Mouse (Mus musculus): ENCODE measurements around the gene 2510039O18Rik. TPM values are rescaled to one million over a fixed set of nuclear protein-coding genes. Genes with fewer than 3 reads are reported as not detected.

2510039O18Rik gene
- polyA plus RNA-seq, 1 experiment from 2014 or later = 28.9 TPM

- no peak for DNase-seq (ENCODE audit: low spot score)
Measured at GRCm38 (mm10) chr4:147985205-147986132, 44.8 kb downstream of the 2510039O18Rik start, which contains the start of gene Nppb. Gene Nppb, plus strand, starts transcription at chr4:147985788.

- DNase-seq (ENCODE audit: low spot score) = no peak
Measured at GRCm38 (mm10) chr4:147993571-147994095, 52.9 kb downstream of the 2510039O18Rik start.

DNA sequence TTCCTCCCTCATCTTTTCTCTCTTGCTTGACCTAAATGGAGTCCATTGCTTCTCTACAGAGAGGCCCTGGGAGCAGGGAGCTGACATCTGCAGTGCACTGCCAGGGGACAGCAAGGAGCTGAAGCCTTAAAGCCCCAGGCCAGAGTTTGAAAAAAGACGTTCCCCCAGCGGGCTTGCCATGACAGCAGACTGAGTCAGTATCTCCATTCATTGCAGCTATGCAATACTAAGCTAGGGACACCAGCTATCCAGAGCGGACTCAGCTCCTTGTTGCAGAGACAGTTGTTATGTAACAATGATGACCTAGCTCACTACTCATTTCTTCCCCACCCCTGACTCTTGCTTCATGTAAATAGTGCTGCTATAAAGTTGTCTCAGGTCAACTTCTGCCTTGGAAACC is 54.6 kb downstream of the 2510039O18Rik start:
- no peak for DNase-seq (ENCODE audit: low spot score)

Other genes with a start within 250 kb of the 2510039O18Rik start
- gene Zfp534, start 238.3 kb upstream of the 2510039O18Rik start, polyA plus RNA-seq (2015; fragmentation: Nextera tagmentation; extraction: Ambion mirVana) = not detected in 2 replicates
- 16.4 TPM in 2 replicates for gene Zfp984, start 131.1 kb upstream of the 2510039O18Rik start, polyA plus RNA-seq (2015; fragmentation: Nextera tagmentation; extraction: Ambion mirVana)
- gene Zfp933, start 92.5 kb upstream of the 2510039O18Rik start, polyA plus RNA-seq (2015; fragmentation: Nextera tagmentation; extraction: Ambion mirVana) = 4.5 and 5.6 TPM in 2 replicates
- gene Miip, start 72.1 kb upstream of the 2510039O18Rik start, polyA plus RNA-seq (2015; fragmentation: Nextera tagmentation; extraction: Ambion mirVana) = 73.5 and 88.4 TPM in 2 replicates
- 4.7 and 4.9 TPM in 2 replicates for gene Fv1, start 71.9 kb upstream of the 2510039O18Rik start, polyA plus RNA-seq (2015; fragmentation: Nextera tagmentation; extraction: Ambion mirVana)
- gene Mfn2, start 36.2 kb upstream of the 2510039O18Rik start, polyA plus RNA-seq (2015; fragmentation: Nextera tagmentation; extraction: Ambion mirVana) = 18.2 and 18.8 TPM in 2 replicates
- 11.4 TPM in 2 replicates for gene Plod1, start 4.1 kb upstream of the 2510039O18Rik start, polyA plus RNA-seq (2015; fragmentation: Nextera tagmentation; extraction: Ambion mirVana)
- 0.42 and 0.62 TPM in 2 replicates for gene Nppb, start 44.9 kb downstream of the 2510039O18Rik start, polyA plus RNA-seq (2015; fragmentation: Nextera tagmentation; extraction: Ambion mirVana)
- gene Nppa, start 59.8 kb downstream of the 2510039O18Rik start, polyA plus RNA-seq (2015; fragmentation: Nextera tagmentation; extraction: Ambion mirVana) = 0.76 and 0.88 TPM in 2 replicates
- gene Clcn6, start 97.9 kb downstream of the 2510039O18Rik start, polyA plus RNA-seq (2015; fragmentation: Nextera tagmentation; extraction: Ambion mirVana) = 4.1 and 4.2 TPM in 2 replicates
- 8.3 and 9.0 TPM in 2 replicates for gene Mthfr, start 98.2 kb downstream of the 2510039O18Rik start, polyA plus RNA-seq (2015; fragmentation: Nextera tagmentation; extraction: Ambion mirVana)
- gene Agtrap, start 147.1 kb downstream of the 2510039O18Rik start, polyA plus RNA-seq (2015; fragmentation: Nextera tagmentation; extraction: Ambion mirVana) = 43.3 and 45.2 TPM in 2 replicates
- gene Mad2l2, start 189.5 kb downstream of the 2510039O18Rik start, polyA plus RNA-seq (2015; fragmentation: Nextera tagmentation; extraction: Ambion mirVana) = 42.1 and 46.1 TPM in 2 replicates
- not detected in 2 replicates for gene Draxin, start 189.8 kb downstream of the 2510039O18Rik start, polyA plus RNA-seq (2015; fragmentation: Nextera tagmentation; extraction: Ambion mirVana)
- 36.2 and 37.7 TPM in 2 replicates for gene Fbxo6, start 211.2 kb downstream of the 2510039O18Rik start, polyA plus RNA-seq (2015; fragmentation: Nextera tagmentation; extraction: Ambion mirVana)
- gene Fbxo44, start 219.6 kb downstream of the 2510039O18Rik start, polyA plus RNA-seq (2015; fragmentation: Nextera tagmentation; extraction: Ambion mirVana) = 10.2 and 10.9 TPM in 2 replicates
- 0.71 and 1.1 TPM in 2 replicates for gene Fbxo2, start 219.7 kb downstream of the 2510039O18Rik start, polyA plus RNA-seq (2015; fragmentation: Nextera tagmentation; extraction: Ambion mirVana)